Mouse (Mus musculus) hindbrain, postnatal 0 days (tissue): ENCODE data around the gene Acsf2. TPM values are rescaled to one million over a fixed set of nuclear protein-coding genes. Genes with fewer than 3 reads are reported as not detected.
"Not testable (repeated sequence)": the region's sequence is repeated elsewhere in the genome, so short reads cannot be mapped to it uniquely, and the experiment has no call there.

Source experiments
- ATAC-seq: fragments of 200-750 bp; cut with Nextera tagmentation; 2 replicates; pipeline ENCODE4 v1.8.0; 2017; ENCODE audit warnings: mild to moderate bottlenecking, moderate TSS enrichment, moderate library complexity
- DNase-seq: peaks from one replicate; pipeline ENCODE4 v3.0.0-alpha.2; 2015; ENCODE audit warnings: low spot score
- H3K27ac ChIP-seq: fragments of 300-500 bp; sonication (generic); 2 replicates; pipeline ENCODE4 v1.5.1; 2014; ENCODE audit warnings: mild to moderate bottlenecking
- H3K27me3 ChIP-seq: fragments of 300-500 bp; sonication (generic); 2 replicates; pipeline ENCODE4 v1.6.1; 2014; ENCODE audit warnings: low read length, mixed read lengths; ENCODE audit not compliant: insufficient read depth
- H3K36me3 ChIP-seq: fragments of 300-500 bp; sonication (generic); 2 replicates; pipeline ENCODE4 v1.6.1; 2014; ENCODE audit warnings: low read length, mixed read lengths; ENCODE audit not compliant: insufficient read depth
- H3K4me1 ChIP-seq: fragments of 300-500 bp; sonication (generic); 2 replicates; pipeline ENCODE4 v1.6.1; 2014; ENCODE audit warnings: antibody characterized with exemption, low read length, mixed read lengths; ENCODE audit not compliant: insufficient read depth
- H3K4me2 ChIP-seq: fragments of 300-500 bp; sonication (generic); 2 replicates; pipeline ENCODE4 v1.6.1; 2014; ENCODE audit warnings: low read depth, mild to moderate bottlenecking, low read length, moderate library complexity, mixed read lengths
- H3K4me3 ChIP-seq: fragments of 300-500 bp; sonication (generic); 2 replicates; pipeline ENCODE4 v1.5.1; 2014; ENCODE audit warnings: low read length
- H3K9ac ChIP-seq: fragments of 300-500 bp; sonication (generic); replicated peaks from 2 replicates; pipeline ENCODE4 v1.6.1; 2014; ENCODE audit warnings: mild to moderate bottlenecking, low read length, moderate library complexity, mixed read lengths
- H3K9me3 ChIP-seq: fragments of 300-500 bp; sonication (generic); 2 replicates; pipeline ENCODE4 v1.6.1; 2016; ENCODE audit warnings: low read length, mixed read lengths
- CTCF ChIP-seq: IDR thresholded peaks from 2 replicates; pipeline ENCODE4 v1.5.1; 2016; ENCODE audit warnings: antibody characterized with exemption, control low read depth, low read depth
- WGBS: fragments of 180-500 bp; shearing (Covaris S2); extraction: QIAGEN DNeasy Blood & Tissue Kit; methylation state at CpG from one replicate; pipeline ENCODE4 v1.1.7; 2014; 5-methylcytosine and 5-hydroxymethylcytosine counted together
- polyA plus RNA-seq: library from polyadenylated mRNA; unstranded; fragments of >200 nt; fragmentation: Nextera tagmentation; extraction: Ambion mirVana; gene quantifications from 2 replicates; pipeline ENCODE4 v1.2.1, GENCODE M21; 2015
- total RNA-seq: library from RNA; depleted of rRNA; stranded (reverse); fragments of >200 nt; gene quantifications from 2 replicates; pipeline ENCODE4 v1.2.3, GENCODE M21; 2014; rRNA removed

Gene Acsf2
- total RNA-seq (4.8 and 6.8 TPM in 2 replicates), polyA plus RNA-seq (2.6 and 2.8 TPM in 2 replicates)

DNA sequence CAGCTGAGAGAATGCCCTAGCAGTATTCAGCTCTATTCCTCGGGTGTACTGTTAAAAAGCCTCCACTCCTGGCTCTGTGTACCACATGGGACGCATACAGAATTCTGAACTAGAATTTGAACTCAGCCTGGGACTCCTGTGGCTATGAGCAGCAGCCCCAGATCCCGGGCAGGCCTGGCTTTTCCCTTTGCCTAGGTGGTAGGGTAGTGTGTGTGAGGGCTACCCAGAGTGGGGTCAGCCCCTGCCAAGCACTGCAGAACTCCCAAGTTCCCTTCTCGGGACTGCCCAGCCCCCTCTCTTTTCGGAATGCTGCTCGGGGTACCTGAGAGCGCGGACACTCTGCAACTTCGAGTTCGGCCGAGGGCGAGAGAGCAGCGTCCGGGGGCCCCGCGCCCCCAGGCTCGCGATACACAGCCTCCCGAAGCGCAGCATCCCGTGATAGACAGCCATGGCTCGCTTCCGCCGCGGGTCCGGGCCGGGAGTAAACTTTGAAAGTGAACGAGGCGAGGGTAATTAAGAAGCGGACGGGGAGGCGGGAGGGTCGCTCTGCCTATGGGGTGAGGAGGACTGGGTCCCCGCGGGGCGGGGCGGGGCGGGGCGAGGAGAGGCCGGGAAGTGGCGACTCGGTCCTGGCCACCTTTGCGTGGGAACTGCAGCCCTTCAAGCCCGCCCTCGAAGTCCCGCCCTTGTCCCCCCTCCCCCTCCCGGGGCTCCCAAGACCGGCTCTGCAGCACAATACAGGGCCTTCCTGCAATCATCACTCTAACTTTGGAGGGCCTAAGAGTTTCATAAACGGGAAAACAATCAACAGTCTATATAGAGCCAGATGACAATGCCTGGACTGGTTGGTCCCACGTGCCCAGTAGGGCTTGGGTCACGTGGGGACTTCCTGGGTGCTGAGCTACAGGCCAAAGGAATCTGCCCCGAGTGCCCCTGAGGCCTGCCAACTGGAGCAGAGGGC is at the start of gene Acsf2:
Acsf2 (minus strand) TSS at position 551 of the 961 bp plus-strand sequence.
- Histone ChIP-seq H3K9me3 (no peaks in the 10 kb centered on the region), H3K4me2 (peak within 1 kb of the TSS; percentile 76), H3K9ac (peak within 1 kb of the TSS; percentile 35; the same call in 1 of the 2 replicates), H3K4me1 (no peaks in the 10 kb centered on the region), H3K27me3 (no peaks in the 10 kb centered on the region), H3K36me3 (no peaks in the 10 kb centered on the region), H3K27ac (peak within 1 kb of the TSS; percentile 60; the same call in 1 of the 2 replicates), H3K4me3 (peak within 1 kb of the TSS; percentile 39)
- WGBS = under 1% methylated on average over 52 of the region's 52 CpGs
- TF ChIP-seq CTCF = no peak
- DNase-seq (peak; percentile 62), ATAC-seq (peak; percentile 87)

DNA sequence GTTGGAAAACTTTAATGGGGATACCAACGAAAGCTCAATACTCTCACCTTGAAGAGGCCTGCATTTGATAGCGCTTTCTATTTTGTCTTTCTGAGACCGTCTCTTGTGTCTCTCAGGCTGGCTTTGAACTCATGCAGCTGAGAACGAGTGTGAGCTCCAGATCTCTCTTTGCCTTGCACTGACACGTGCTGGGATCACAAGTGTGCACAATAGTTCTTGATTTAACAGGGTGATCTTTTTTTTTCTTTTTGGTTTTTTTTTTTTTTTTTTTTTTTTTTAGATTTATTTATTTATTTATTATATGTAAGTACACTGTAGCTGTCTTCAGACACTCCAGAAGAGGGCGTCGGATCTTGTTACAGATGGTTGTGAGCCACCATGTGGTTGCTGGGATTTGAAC is 49.6 kb upstream of the Acsf2 start:
- not testable (repeated sequence) for H3K27me3 ChIP-seq, H3K4me1 ChIP-seq, ATAC-seq

DNA sequence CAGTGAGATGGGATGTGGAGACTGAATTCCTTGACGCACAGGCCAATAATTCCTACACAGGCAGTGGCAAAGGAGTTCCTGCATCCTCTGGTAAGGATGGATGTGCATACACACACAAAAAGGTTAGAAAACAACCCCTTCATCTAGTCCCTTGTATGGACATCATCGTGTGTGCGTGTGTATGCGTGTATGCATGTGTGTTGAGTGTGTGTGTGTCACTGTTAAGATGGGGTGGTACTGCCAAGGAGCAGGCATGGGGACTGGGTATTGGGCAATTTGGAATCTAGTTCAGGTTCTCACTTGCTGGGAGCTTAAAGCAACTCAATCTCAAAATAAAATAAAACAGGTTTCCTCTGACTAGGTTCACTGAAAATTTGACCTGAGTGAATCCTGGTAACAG is 44.8 kb upstream of the Acsf2 start:
- no peaks in the 10 kb centered on the region for H3K4me1 ChIP-seq
- H3K27ac ChIP-seq = no peak overlapping the region
- no peaks in the 10 kb centered on the region for H3K9me3 ChIP-seq
- peaks cover 38% of the 10 kb centered on the region for H3K36me3 ChIP-seq
- H3K4me3 ChIP-seq = no peak overlapping the region
- ATAC-seq (no peak), DNase-seq (no peak)
- H3K27me3 ChIP-seq = no peaks in the 10 kb centered on the region
- H3K4me2 ChIP-seq = no peak overlapping the region
- H3K9ac ChIP-seq = no peak overlapping the region
- WGBS = 97% methylated on average over 4 of the region's 4 CpGs
- TF ChIP-seq CTCF = no peak

More for the DNA sequence above, 49.6 kb upstream of the Acsf2 start:
- 95% methylated on average over 5 of the region's 7 CpGs for WGBS
- not testable (repeated sequence) for H3K27ac ChIP-seq, H3K36me3 ChIP-seq, H3K9me3 ChIP-seq, H3K4me2 ChIP-seq, DNase-seq, H3K9ac ChIP-seq, H3K4me3 ChIP-seq

DNA sequence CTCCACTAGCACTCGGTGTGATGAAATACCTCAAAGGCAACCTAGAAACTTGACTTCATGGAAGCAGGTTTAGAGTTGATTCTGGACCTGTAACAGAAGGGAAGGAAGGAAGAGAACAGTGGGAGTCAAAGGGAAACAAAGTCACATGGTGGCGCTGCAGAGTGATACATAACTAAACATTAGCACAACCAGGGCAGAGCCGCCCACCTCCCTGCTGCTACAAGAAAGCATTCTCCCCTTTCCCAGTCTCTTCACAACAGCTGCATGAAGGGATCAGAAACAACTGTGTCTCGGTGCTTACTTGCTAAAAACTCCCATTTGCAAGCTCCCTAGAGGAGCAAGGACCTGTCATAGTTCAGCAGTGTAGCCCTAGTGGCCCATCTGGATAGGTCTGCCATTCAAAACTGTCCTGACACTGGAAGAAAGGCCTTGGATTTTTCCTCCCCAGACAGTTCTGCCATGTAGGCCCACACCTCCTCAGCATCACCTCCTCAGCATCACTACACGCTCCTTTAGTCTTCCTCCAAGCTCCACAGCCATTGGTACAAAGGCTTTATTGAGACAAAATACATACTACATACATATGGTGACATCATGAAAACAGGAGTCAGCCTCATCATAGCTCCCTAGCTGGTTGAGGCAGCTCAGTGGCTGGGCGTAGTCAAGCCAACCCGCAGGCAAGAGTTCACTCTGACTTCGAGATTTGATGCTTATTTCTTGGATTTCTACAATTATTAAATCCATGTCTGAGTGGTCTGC is 43.0 kb upstream of the Acsf2 start:
- H3K27ac ChIP-seq = no peak overlapping the region

DNA sequence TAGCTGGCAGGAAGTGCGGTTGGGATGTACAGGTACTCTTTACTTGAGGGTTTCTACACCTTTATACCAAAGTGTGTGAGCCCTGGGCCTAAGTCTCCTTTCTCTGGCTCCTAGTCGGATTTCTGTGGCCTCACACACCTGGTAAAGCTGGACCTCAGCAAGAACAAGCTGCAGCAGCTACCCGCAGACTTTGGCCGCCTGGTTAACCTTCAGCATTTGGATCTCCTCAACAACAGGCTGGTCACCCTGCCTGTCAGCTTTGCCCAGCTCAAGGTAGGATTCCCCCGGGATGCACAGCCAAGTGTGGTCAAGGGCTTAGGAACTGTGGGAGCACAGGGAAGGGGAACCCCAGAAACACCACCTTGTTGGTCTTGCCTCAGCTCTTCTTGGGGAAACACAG is 32.8 kb upstream of the Acsf2 start:
- H3K4me3 ChIP-seq = no peak overlapping the region
- H3K27me3 ChIP-seq = no peaks in the 10 kb centered on the region
- H3K4me2 ChIP-seq = no peak overlapping the region
- 90% methylated on average over 5 of the region's 5 CpGs for WGBS
- TF ChIP-seq CTCF = no peak
- no peak for ATAC-seq
- H3K9ac ChIP-seq = no peak overlapping the region
- no peak for DNase-seq
- H3K9me3 ChIP-seq = no peaks in the 10 kb centered on the region
- peaks cover 71% of the 10 kb centered on the region for H3K36me3 ChIP-seq
- peaks cover 6% of the 10 kb centered on the region for H3K4me1 ChIP-seq
- no peak overlapping the region for H3K27ac ChIP-seq

More for the DNA sequence above, 43.0 kb upstream of the Acsf2 start:
- 85% methylated on average over 8 of the region's 8 CpGs for WGBS
- H3K4me3 ChIP-seq = no peak overlapping the region
- no peaks in the 10 kb centered on the region for H3K4me1 ChIP-seq
- H3K36me3 ChIP-seq = peaks cover 56% of the 10 kb centered on the region
- no peak for DNase-seq
- H3K9me3 ChIP-seq = no peaks in the 10 kb centered on the region
- TF ChIP-seq CTCF = no peak
- H3K9ac ChIP-seq = no peak overlapping the region
- H3K27me3 ChIP-seq = no peaks in the 10 kb centered on the region
- ATAC-seq = no peak
- no peak overlapping the region for H3K4me2 ChIP-seq

DNA sequence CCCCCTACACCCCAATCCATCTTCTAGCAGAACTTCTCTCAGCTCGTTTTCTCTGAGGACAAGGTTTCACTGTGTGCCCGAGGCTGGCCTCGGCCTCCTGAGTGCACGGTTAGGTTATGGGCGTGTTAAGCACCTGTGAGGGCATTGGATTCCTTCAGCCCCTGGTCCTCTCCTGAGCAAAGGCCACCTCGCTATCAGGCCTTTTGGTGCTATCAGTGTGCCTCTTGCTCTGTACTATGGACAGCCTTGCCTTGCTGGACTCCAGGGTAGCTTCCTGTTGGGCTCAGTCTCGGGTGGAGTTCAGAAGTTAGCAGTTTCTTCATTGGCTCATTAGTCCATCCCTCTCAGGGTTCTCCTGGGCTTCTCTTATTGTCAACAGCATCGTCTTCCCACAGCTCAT is 31.3 kb upstream of the Acsf2 start:
- TF ChIP-seq CTCF = no peak
- WGBS = 93% methylated on average over 8 of the region's 8 CpGs
- H3K27ac ChIP-seq = no peak overlapping the region
- ATAC-seq (no peak), DNase-seq (no peak)
- H3K4me1 ChIP-seq = peaks cover 6% of the 10 kb centered on the region
- H3K4me3 ChIP-seq = no peak overlapping the region
- H3K4me2 ChIP-seq = no peak overlapping the region
- no peaks in the 10 kb centered on the region for H3K9me3 ChIP-seq
- H3K27me3 ChIP-seq = no peaks in the 10 kb centered on the region
- peaks cover 57% of the 10 kb centered on the region for H3K36me3 ChIP-seq
- H3K9ac ChIP-seq = no peak overlapping the region
